Mouse (Mus musculus): ENCODE results near the gene Nfkbie. TPM values are rescaled to one million over a fixed set of nuclear protein-coding genes. Genes with fewer than 3 reads are reported as not detected.
A peak's percentile ranks its signal among the peaks of the same experiment; 100 is the strongest.

Nfkbie gene
- polyA plus RNA-seq, 1 experiment, result 50.4 TPM

GRCm38 (mm10) chr17:45595736-45596390, 40.4 kb downstream of the Nfkbie start:
- TF ChIP-seq CTCF (IDR thresholded peaks at IDR 0.05; ENCODE audit: extremely low read depth, insufficient read depth, insufficient read length, insufficient replicate concordance), result no peak
- TF ChIP-seq POLR2A (IDR thresholded peaks at IDR 0.05; ENCODE audit: low read depth, low read length), result no peak
- no peaks in the 10 kb centered on the region for H3K36me3 ChIP-seq (ENCODE audit: control insufficient read depth, insufficient read depth, low read length)
- H3K4me3 ChIP-seq (ENCODE audit: extremely low read depth, insufficient read depth, insufficient read length), result peak overlapping the region; percentile 68
- H3K4me1 ChIP-seq (ENCODE audit: control insufficient read depth, insufficient read depth, insufficient read length), result peaks cover 18% of the 10 kb centered on the region; the same call in 1 of the 2 replicates
- 20% methylated on average over 23 of the region's 23 CpGs for WGBS
- peak overlapping the region; percentile 20; the same call in 1 of the 2 replicates for H3K27ac ChIP-seq (ENCODE audit: insufficient read depth, low read length)
- no peak for DNase-seq (ENCODE audit: low read depth in 1 of 2, low spot score in 2 of 2)
- no peaks in the 10 kb centered on the region for H3K27me3 ChIP-seq (ENCODE audit: control insufficient read depth, insufficient read depth, low read length)

GRCm38 (mm10) chr17:45596631-45597396, 41.3 kb downstream of the Nfkbie start:
- no peak for TF ChIP-seq POLR2A (IDR thresholded peaks at IDR 0.05; ENCODE audit: low read depth, low read length)
- peak; percentile 58; the same call in 1 of the 2 replicates for TF ChIP-seq CTCF (IDR thresholded peaks at IDR 0.05; ENCODE audit: extremely low read depth, insufficient read depth, insufficient read length, insufficient replicate concordance)
- Histone ChIP-seq H3K4me3 (ENCODE audit: extremely low read depth, insufficient read depth, insufficient read length) (no peak overlapping the region), H3K27ac (ENCODE audit: insufficient read depth, low read length) (peak overlapping the region; percentile 19; the same call in 1 of the 2 replicates), H3K36me3 (ENCODE audit: control insufficient read depth, insufficient read depth, low read length) (no peaks in the 10 kb centered on the region), H3K27me3 (ENCODE audit: control insufficient read depth, insufficient read depth, low read length) (no peaks in the 10 kb centered on the region), H3K4me1 (ENCODE audit: control insufficient read depth, insufficient read depth, insufficient read length) (peaks cover 18% of the 10 kb centered on the region; the same call in 1 of the 2 replicates)
- 45% methylated on average over 11 of the region's 11 CpGs for WGBS
- DNase-seq (ENCODE audit: low read depth in 1 of 2, low spot score in 2 of 2), result peak in 1 of 2 experiments; percentile 57

- TF ChIP-seq POLR2A (IDR thresholded peaks at IDR 0.05; ENCODE audit: low read depth, low read length) (no peak), CTCF (IDR thresholded peaks at IDR 0.05; ENCODE audit: extremely low read depth, insufficient read depth, insufficient read length, insufficient replicate concordance) (no peak)
- no peak overlapping the region for H3K27ac ChIP-seq (ENCODE audit: insufficient read depth, low read length)
These were observed 42.3 kb downstream of the Nfkbie start for GRCm38 (mm10) chr17:45597787-45598186.

DNA sequence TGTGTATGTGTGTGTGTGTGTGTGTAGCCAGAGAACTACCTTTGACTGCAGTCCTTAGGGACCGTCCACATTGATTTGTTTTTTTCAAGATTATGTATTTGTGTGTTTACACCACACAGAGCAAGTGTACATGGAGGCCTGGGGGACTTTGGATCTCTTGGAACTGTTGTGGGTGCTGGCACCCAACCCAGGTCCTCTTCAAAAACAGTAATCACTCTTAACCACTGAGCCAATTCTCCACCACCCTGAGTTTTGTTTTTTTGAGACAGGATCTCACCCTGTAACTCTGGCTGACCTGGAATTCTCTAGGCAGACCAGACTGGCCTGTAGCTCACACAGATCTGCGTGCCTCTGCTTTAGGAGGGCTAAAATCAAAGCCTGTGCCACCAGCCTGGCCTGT, 42.9 kb downstream of the Nfkbie start:
- H3K27me3 ChIP-seq (ENCODE audit: control insufficient read depth, insufficient read depth, low read length), result no peaks in the 10 kb centered on the region
- DNase-seq (ENCODE audit: low read depth in 1 of 2, low spot score in 2 of 2), result no peak
- 86% methylated on average over 2 of the region's 2 CpGs for whole genome bisulfite sequencing
- no peak overlapping the region for H3K4me3 ChIP-seq (ENCODE audit: extremely low read depth, insufficient read depth, insufficient read length)
- no peak overlapping the region for H3K27ac ChIP-seq (ENCODE audit: insufficient read depth, low read length)
- H3K36me3 ChIP-seq (ENCODE audit: control insufficient read depth, insufficient read depth, low read length), result no peaks in the 10 kb centered on the region
- TF ChIP-seq CTCF (IDR thresholded peaks at IDR 0.05; ENCODE audit: extremely low read depth, insufficient read depth, insufficient read length, insufficient replicate concordance) (no peak), POLR2A (IDR thresholded peaks at IDR 0.05; ENCODE audit: low read depth, low read length) (no peak)
- H3K4me1 ChIP-seq (ENCODE audit: control insufficient read depth, insufficient read depth, insufficient read length), result peaks cover 13% of the 10 kb centered on the region; the same call in 1 of the 2 replicates

More at GRCm38 (mm10) chr17:45597787-45598186, 42.3 kb downstream of the Nfkbie start:
- WGBS, result 17% methylated on average over 3 of the region's 3 CpGs
- Histone ChIP-seq H3K27me3 (ENCODE audit: control insufficient read depth, insufficient read depth, low read length) (no peaks in the 10 kb centered on the region), H3K4me1 (ENCODE audit: control insufficient read depth, insufficient read depth, insufficient read length) (peaks cover 13% of the 10 kb centered on the region; the same call in 1 of the 2 replicates), H3K36me3 (ENCODE audit: control insufficient read depth, insufficient read depth, low read length) (no peaks in the 10 kb centered on the region), H3K4me3 (ENCODE audit: extremely low read depth, insufficient read depth, insufficient read length) (no peak overlapping the region)
- DNase-seq (ENCODE audit: low read depth in 1 of 2, low spot score in 2 of 2), result no peak

DNA sequence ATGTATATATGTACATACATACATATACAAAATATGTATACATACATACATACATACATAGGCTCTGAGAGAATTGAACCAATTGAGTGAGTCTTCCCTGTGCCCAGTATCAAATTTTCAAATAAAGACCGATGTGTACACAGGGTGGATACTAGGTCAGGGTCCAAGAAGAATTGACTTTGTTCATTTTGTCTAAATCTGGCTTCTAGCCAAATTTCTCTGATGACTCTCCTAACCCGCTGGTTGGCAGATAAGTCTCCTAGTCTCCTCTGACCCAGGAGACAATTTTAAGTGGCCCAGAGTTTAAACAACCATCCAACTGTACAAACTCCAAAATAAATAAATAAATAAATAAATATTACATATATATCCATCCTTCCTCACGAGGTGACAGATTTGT, 43.4 kb downstream of the Nfkbie start:
- Histone ChIP-seq H3K4me1 (ENCODE audit: control insufficient read depth, insufficient read depth, insufficient read length) (peaks cover 13% of the 10 kb centered on the region; the same call in 1 of the 2 replicates), H3K4me3 (ENCODE audit: extremely low read depth, insufficient read depth, insufficient read length) (no peak overlapping the region), H3K27ac (ENCODE audit: insufficient read depth, low read length) (no peak overlapping the region), H3K36me3 (ENCODE audit: control insufficient read depth, insufficient read depth, low read length) (no peaks in the 10 kb centered on the region), H3K27me3 (ENCODE audit: control insufficient read depth, insufficient read depth, low read length) (no peaks in the 10 kb centered on the region)
- DNase-seq (ENCODE audit: low read depth in 1 of 2, low spot score in 2 of 2), result no peak
- WGBS, result 79% methylated on average over 3 of the region's 3 CpGs
- TF ChIP-seq CTCF (IDR thresholded peaks at IDR 0.05; ENCODE audit: extremely low read depth, insufficient read depth, insufficient read length, insufficient replicate concordance) (no peak), POLR2A (IDR thresholded peaks at IDR 0.05; ENCODE audit: low read depth, low read length) (no peak)

DNA sequence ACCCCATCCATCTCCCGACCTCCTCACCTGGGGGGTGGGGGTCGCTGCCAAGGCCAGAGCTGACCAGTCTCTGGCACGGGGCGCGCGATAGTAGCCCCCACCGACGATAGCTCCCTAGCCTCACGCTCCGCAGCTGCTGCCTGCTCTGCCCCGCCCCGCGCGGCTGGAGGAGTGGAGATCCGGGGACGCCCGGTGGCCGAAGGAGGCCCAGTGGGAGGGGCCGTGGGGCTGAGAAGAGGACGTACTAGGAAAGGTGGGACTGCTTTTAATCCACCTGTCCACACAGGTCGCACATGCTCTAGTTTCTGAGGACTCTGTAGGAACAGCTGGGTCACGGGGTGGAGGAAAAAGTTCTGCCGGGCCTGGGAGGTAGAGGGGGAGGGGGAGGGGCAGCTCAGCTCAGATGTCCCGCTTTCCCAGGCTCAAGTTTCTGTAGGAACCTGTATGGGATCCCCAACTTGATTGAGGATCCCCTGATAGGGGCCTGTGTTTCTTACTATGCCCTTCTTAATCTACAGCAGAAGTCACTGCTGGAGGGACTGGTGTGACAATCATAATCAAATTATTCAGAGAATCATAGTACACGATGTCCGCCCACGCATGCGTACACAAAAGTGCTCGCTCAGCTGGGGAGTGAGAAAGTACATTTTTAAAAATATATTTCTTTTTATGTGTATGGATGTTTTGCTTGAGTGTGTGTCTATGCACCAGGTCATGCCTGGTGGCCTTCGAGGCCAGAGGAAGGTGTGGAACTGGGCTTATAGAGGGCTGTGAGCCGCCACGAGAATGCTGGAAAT, 44.1 kb downstream of the Nfkbie start, which contains the start of gene Slc29a1:
Slc29a1 (minus strand) TSS at position 161 of the 797 bp plus-strand sequence.
- no peak within 1 kb of the TSS for H3K27ac ChIP-seq (ENCODE audit: insufficient read depth, low read length)

More for the DNA sequence above, 44.1 kb downstream of the Nfkbie start, which contains the start of gene Slc29a1:
- no peak for DNase-seq (ENCODE audit: low read depth in 1 of 2, low spot score in 2 of 2)
- Histone ChIP-seq H3K4me1 (ENCODE audit: control insufficient read depth, insufficient read depth, insufficient read length) (peaks cover 11% of the 10 kb centered on the region; the same call in 1 of the 2 replicates), H3K36me3 (ENCODE audit: control insufficient read depth, insufficient read depth, low read length) (no peaks in the 10 kb centered on the region), H3K4me3 (ENCODE audit: extremely low read depth, insufficient read depth, insufficient read length) (peak within 1 kb of the TSS; percentile 29; the same call in 1 of the 2 replicates), H3K27me3 (ENCODE audit: control insufficient read depth, insufficient read depth, low read length) (no peaks in the 10 kb centered on the region)
- TF ChIP-seq CTCF (IDR thresholded peaks at IDR 0.05; ENCODE audit: extremely low read depth, insufficient read depth, insufficient read length, insufficient replicate concordance) (no peak), POLR2A (IDR thresholded peaks at IDR 0.05; ENCODE audit: low read depth, low read length) (no peak)
- 29% methylated on average over 32 of the region's 32 CpGs for WGBS

Measured in spleen, adult 2 months (tissue).